Mouse (Mus musculus) right cerebral cortex, adult 18-20 months (tissue): ENCODE results near the gene Gpx4.

Experiments used
- DNase-seq: peaks from one replicate; pipeline ENCODE4 v3.0.0; 2022; ENCODE audit warnings: mixed read lengths

Gpx4 gene

GRCm38 (mm10) chr10:80047041-80047565 lies at the start of gene Gpx4:
Gpx4 (plus strand) TSS chr10:80047166.
- DNase-seq: no peak

DNA sequence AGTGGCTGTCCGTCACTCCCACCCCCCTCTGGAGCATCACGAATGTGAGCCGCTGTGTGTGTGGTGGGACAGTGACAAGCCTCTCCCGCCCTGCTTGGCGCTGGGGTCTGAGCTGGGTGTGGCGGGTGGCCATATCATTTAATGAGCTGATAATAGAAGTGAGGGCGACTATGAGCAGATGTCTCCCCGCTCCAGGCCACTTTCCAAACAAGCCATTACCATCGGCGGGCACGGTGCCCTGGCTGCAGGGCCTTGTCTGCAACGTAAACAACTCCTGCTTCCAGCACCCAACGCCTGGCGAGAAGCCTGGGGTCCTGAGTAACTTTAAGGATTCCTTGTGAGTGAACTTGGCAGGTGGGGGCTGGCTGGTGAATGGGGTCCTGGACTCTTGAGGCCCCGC lies 49.1 kb upstream of the Gpx4 start:
- DNase-seq: no peak

DNA sequence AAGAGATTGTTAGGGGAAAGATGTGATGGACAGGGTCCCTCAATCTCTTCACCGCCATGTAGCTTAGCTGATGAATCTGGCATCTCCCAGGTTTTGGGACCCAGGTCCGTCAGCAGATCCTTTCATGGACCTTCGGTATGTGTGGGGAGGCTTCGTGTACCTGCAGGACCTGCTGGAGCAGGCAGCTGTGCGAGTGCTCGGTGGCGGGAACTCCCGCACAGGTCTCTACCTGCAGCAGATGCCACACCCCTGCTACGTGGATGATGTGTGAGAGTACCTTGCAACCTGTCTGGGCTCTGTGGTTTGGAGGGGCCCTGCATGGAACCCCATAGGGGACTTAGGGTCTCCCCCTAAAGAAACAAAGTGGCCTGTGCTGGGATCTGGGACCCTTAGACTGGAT lies 45.0 kb upstream of the Gpx4 start:
- no peak for DNase-seq

GRCm38 (mm10) chr10:80002829-80003228 lies 44.1 kb upstream of the Gpx4 start:
- no peak for DNase-seq

DNA sequence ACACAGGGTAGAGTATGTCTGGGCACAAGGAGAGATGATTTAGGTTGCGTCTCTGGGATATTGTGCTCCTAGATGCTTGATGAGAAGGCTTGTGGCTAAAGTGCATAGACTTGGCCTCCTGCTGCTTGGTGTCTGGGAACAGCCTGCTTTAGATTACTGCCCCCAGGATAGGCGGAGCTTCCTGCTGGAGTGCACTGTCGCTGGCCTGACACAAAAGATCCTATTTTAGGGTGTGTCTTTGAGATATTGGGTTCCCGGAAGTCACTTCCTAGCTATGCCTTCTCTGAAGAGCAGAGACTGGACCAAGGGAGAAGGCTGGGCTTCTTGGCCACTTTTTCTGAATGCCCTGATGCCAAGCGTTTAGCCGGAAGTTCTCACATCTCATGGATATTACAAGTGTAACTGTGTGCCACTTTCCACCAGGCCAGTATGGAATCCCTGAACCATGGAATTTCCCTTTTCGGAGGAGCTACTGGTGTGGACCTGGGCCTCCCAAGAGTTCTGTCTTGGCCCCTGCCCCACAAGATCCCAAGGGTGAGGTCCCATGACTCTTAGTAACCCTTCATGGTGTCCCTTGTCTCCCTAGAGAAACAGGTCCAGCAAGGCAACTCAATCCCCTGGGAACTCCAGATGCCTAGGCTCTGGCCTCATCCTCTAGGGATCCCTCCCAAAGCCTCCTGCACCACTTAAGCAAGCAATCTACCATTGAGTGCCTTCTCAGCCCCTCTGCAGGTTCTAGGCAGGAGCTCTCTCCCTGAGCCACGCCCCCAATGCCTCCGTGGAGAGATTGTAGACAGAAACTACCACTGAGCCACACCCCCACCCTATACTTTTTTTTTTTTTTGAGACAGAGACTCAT lies 43.4 kb upstream of the Gpx4 start:
- DNase-seq: no peak

DNA sequence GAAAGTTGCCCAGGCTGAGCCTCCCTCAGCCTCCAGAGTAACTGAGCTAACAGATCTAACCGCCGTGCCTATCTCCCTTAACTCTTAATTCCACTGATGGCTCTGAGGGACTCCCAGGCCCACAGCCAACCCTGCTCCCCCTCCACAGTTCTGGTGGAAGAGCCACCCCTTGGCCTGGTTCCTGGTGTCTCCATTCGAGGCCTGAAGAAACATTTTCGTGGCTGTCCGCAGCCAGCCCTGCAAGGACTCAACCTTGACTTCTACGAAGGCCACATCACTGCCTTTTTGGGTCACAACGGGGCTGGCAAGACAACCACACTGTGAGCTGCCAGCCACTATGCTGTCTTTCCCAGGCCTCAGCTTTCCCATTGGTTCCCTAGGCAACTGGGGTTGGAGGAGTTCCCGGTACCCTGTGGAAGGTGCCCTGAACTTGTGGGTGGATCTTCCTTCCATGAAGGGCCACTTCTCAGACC lies 42.7 kb upstream of the Gpx4 start:
- no peak for DNase-seq

DNA sequence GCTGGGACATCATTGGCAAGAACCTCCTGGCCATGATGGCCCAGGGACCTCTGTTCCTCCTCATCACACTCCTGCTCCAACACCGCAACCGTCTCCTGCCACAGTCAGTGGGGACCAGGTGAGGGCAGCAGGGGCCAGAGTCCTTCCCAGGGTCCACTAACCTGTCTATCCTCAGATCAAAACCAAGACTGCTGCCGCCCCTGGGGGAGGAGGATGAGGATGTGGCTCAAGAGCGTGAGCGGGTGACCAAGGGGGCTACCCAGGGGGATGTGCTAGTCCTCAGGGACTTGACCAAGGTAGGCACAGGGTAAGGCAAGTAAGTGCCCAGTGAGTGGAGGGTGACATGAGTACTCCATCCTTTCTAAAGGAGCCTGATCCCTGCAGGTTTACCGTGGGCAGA lies 35.2 kb upstream of the Gpx4 start:
- DNase-seq: no peak

- DNase-seq: no peak
These were observed 33.4 kb upstream of the Gpx4 start for GRCm38 (mm10) chr10:80013609-80014008.

- DNase-seq: no peak
These were observed 32.3 kb upstream of the Gpx4 start for GRCm38 (mm10) chr10:80014484-80015290.

DNA sequence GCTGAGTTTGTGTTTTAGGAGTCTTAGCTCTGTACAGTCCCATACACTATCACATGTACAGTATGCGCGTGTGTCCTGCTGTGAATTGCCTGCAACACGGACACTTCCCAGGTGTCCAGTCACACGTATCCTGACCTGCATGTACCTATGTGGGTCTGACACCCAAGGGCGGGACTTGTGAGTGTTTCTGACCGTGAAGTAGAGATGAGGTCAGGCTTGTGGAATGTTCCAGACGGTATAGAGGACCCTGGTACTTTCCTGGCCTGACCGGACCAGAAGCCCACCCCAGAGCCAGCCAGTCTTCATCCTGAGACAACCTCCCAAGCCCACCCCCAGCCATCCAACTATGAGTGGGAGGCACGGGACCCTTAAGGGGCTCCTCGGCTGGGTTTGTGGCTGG lies 31.4 kb upstream of the Gpx4 start:
- DNase-seq: no peak

- DNase-seq: no peak
These were observed 30.5 kb upstream of the Gpx4 start, which contains the start of gene Arhgap45 for GRCm38 (mm10) chr10:80016511-80016910. Arhgap45 (plus strand) TSS chr10:80016653.

DNA sequence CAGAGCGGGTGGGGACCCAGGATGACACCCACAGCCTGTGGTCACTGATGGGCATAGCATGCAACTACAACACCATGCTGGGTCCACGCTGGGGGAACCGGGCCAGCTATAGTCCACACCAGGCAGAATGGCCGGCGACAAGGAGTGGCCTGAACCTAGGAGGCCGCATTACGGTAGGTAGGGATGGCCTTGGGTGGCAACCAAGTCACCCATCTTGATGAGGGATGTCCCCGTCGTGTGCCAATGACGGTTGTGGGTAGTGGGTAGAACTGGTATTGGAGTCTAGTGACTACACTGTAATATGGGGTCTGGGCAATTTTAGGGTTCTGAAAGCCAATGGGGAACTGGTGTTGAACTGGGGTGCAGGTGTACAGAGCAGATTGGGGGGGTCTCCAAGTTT lies 30.0 kb upstream of the Gpx4 start:
- DNase-seq: no peak

DNA sequence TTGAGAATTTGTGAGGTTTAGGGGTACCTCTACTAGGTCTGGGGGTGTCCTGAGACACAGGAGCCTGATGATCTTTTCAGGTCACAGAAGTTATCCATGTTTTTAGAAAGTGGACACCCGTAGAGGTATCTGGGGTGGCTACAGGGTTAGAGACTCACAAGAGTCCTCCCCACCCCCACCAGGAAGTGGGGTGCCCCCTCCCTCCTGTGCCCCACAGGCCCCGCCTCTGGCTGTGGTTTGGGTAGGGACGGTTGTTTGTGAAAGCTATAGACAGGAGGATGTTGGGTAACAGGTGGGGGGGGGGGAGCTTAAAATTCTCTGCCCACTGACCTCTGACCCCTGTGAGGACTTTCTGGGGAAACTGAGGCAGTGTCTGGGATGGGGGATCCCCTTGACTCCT lies 29.6 kb upstream of the Gpx4 start:
- DNase-seq: no peak

DNA sequence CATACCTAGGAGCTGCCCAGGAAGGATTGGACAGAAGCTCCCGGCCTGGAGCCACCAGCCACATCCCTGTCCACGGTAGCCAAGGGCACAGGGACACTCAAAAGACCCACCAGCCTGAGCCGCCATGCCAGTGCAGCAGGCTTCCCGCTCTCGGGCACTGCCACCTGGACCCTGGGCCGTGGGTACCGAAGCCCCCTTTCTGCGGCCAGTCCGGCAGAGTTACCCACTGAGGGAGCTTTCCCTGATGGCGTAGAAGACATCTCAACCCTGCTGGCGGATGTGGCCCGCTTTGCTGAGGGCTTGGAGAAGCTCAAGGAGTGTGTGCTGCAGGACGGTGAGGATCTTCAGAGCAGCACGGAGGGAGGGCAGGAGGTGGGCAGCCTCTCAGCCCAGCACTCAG lies 29.2 kb upstream of the Gpx4 start:
- no peak for DNase-seq

- DNase-seq: no peak
These were observed 28.1 kb upstream of the Gpx4 start for GRCm38 (mm10) chr10:80018739-80019297.

GRCm38 (mm10) chr10:80019471-80020131 lies 27.4 kb upstream of the Gpx4 start:
- DNase-seq: no peak

DNA sequence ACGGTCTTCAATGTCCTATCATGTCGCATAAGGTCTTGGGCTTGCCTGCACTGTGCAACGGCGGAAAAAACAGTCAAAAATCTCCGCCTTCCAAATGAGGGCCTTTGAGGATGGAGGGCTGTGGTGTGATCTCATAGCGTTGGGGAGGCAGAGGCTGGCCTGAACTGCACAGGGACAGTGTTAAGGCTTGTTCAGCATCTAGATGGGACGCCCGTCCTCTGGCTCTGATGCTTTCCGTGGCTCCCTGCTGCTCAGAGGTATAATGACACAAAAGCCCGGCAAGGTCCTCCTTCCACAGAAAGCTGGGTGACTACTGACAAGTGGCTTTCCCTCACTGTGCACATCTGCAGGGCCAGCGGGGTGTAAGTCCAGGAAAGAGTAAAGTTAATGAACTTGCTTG lies 26.8 kb upstream of the Gpx4 start:
- DNase-seq: no peak

DNA sequence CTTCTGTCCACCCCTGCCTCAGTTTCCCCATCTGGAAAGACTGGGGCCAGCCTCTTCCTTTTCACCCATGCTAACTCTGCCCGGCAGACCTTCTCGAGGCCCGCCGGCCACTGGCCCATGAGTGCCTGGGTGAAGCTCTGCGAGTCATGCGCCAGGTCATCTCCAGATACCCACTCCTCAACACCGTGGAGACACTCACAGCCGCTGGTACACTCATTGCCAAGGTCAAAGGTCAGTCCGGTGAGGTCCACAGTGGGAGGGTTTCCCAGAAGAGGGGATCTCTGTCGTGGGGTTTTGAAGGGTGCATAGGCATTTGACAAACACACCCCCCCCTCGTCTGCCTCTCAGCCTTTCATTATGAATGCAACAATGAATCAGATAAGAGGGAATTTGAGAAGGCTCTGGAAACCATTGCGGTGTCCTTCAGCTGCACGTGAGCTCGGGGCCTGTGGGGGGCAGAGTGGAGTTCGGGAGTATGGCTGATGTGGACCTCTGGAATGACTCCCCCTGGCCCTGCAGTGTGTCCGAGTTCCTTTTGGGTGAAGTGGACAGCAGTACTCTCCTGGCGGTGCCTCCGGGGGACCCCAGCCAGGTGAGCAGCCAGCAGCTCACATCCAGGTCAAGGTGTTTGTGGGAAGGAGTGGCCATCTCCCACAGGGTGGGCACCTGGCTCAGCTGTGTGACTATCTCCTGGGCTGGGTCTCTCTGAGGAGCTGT lies 26.2 kb upstream of the Gpx4 start:
- DNase-seq: no peak

DNA sequence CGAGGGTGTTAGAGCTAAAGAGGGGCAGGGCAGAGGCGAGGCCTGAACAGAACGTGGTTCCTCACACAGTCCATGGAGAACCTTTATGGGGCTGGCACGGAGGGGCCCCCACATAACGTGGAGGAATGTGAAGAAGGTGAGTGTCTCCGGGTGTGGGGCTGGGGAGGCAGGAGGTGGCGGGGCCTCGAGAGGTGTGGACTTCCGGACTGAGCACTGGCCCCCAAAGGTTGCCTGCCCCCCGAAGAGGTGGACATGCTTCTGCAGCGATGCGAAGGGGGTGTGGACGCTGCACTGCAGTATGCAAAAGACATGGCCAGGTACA lies 25.7 kb upstream of the Gpx4 start:
- DNase-seq: no peak

GRCm38 (mm10) chr10:80022164-80022563 lies 24.8 kb upstream of the Gpx4 start:
- DNase-seq: no peak

GRCm38 (mm10) chr10:80022806-80023205 lies 24.2 kb upstream of the Gpx4 start:
- DNase-seq: no peak

DNA sequence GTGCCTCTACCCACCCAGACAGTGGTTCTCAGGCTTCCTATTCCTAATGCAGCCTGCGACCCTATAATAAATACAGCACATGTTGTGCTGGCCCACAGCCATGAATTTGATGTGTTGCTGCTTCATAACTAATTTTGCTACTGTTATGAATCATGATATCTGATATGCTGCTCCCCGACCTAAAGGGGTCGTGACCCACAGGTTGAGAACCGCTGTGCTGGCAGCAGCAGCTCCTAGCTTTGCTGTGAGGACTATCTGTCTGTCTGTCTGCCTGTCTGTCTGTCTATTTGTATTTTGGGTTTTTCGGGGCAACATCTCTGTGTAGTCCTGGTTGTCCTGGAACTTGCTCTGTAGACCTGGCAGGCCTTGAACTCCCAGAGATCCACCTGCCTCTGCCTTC lies 23.2 kb upstream of the Gpx4 start:
- DNase-seq: no peak
